Mouse (Mus musculus): ENCODE measurements at regions not wholly inside any gene's neighbourhood (a gene's known extent, or its start where the extent isn't known, plus 50 kb on each side); places are given as distances from the start of the nearest gene placed in this dataset.
A peak's percentile ranks its signal among the peaks of the same experiment; 100 is the strongest.

DNA sequence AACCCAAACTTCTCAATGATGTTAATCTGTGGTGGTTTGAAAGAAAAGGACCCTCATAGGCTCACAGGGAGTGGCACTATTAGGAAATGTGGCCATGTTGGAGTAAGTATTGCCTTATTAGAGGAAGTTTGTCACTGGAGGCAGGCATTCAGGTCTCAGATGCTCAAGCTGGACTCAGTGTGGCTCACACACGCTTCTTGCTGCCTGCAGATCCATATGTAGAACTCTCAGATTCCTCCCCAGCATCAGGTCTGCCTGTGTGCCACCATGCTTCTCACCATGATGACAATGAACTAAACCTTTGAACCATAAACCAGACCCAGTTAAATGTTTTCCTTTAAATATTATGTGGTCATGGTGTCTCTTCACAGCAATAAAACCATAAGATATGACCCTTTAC lies 104.7 kb upstream of the Tbl1xr1 start:
- ATAC-seq (ENCODE audit: insufficient read depth, low FRiP score, low read depth) = no peak
- Histone ChIP-seq H3K36me3 (no peaks in the 10 kb centered on the region), H3K4me2 (no peak overlapping the region), H3K27me3 (replicated peaks) (no peaks in the 10 kb centered on the region), H3K27ac (no peak overlapping the region), H3K4me3 (replicated peaks) (no peak overlapping the region), H3K4me1 (no peaks in the 10 kb centered on the region), H3K9me3 (no peaks in the 10 kb centered on the region), H3K9ac (no peak overlapping the region)
- 94% methylated on average over 1 of the region's 1 CpGs for WGBS

DNA sequence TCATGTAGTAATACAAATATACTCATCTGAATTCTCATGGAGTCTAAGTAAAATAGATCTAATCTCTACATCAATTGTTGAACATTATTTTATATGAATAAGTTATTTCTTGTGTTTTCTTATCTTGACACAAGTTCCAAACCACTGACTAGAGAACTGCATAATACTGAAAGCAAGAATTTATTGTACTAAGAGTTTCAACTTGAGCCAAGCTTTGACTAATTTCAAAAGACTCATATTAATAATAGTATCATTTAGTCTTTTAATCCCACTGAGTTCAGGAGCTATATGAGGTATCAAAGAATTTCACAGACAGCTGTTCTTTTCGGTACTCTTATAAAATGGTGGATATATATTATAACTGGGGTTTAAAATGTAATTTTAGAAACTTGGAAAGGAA lies 103.3 kb upstream of the Tbl1xr1 start:
- 81% methylated on average over 1 of the region's 1 CpGs for WGBS
- no peak overlapping the region for H3K4me2 ChIP-seq
- ATAC-seq (ENCODE audit: insufficient read depth, low FRiP score, low read depth) = no peak

DNA sequence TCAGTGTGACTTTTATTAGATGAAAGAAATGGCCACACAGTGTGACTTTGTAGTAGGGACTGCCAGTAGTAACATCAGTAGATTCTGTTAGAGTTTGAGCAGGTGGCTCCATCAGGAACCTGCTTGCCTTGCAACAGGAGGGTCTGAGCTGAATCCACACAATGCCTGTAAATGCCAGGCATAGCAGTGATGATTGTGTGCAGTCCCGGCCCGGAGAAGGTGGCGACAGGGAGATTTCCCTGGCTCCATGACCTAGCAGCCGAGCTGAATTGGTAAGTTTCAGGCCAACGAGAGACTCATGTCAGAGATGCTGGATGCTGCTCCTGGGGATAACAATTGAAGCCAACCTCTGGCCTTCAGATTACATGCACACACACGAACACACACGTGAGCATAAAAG lies 102.8 kb upstream of the Tbl1xr1 start:
- Histone ChIP-seq H3K4me1 (no peaks in the 10 kb centered on the region), H3K4me2 (no peak overlapping the region), H3K9me3 (no peaks in the 10 kb centered on the region), H3K27ac (no peak overlapping the region), H3K4me3 (replicated peaks) (no peak overlapping the region), H3K9ac (no peak overlapping the region), H3K36me3 (no peaks in the 10 kb centered on the region), H3K27me3 (replicated peaks) (no peaks in the 10 kb centered on the region)
- no peak for ATAC-seq (ENCODE audit: insufficient read depth, low FRiP score, low read depth)
- 77% methylated on average over 7 of the region's 7 CpGs for WGBS

More for the DNA sequence above, 103.3 kb upstream of the Tbl1xr1 start:
- Histone ChIP-seq H3K9ac (no peak overlapping the region), H3K4me1 (no peaks in the 10 kb centered on the region), H3K27ac (no peak overlapping the region), H3K9me3 (no peaks in the 10 kb centered on the region), H3K36me3 (no peaks in the 10 kb centered on the region), H3K4me3 (replicated peaks) (no peak overlapping the region), H3K27me3 (replicated peaks) (no peaks in the 10 kb centered on the region)

DNA sequence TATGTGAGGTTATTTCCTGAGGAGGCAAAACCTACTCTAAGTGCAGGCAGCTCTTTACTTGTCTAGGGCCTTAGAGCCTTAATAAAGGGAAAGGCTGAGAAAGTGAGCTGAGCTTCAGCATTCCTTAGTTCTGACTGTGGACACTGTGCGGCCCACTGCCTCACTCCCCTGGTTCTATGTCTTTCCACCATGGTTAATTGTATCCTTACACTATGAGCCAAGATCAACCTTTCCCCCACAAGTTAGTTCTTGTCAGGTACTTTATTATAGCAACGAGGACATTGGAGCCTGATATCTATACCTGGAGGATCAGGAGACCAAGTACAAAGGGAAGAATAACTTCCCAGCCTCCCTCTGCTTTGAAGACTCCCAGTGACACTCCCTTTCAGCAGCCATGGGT lies 101.7 kb upstream of the Tbl1xr1 start:
- no peaks in the 10 kb centered on the region for H3K27me3 ChIP-seq (replicated peaks)
- no peak for ATAC-seq (ENCODE audit: insufficient read depth, low FRiP score, low read depth)
- H3K9me3 ChIP-seq = no peaks in the 10 kb centered on the region
- no peaks in the 10 kb centered on the region for H3K36me3 ChIP-seq
- no peak overlapping the region for H3K4me3 ChIP-seq (replicated peaks)
- no peak overlapping the region for H3K9ac ChIP-seq
- H3K27ac ChIP-seq = no peak overlapping the region
- WGBS = 84% methylated on average over 2 of the region's 2 CpGs
- H3K4me2 ChIP-seq = no peak overlapping the region
- H3K4me1 ChIP-seq = no peaks in the 10 kb centered on the region

DNA sequence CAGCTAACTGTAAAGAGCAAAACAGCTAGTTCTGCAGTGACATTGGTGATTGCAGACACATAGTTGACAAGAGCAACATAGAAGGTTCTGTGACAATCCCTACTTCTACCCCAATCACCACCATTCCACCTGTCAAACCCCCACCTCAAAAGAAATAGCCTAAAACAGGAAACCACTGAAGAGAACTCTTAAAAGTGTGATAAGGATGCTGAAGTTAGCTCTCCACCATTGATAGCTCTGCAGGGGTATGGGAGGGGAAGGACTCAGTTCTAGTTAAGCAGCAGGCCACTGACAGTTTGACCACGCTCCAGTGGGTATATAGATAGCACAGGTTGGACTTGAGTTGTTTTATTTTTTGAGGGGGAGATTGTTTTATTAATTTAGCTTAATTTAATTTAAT lies 98.7 kb upstream of the Tbl1xr1 start:
- no peaks in the 10 kb centered on the region for H3K9me3 ChIP-seq
- ATAC-seq (ENCODE audit: insufficient read depth, low FRiP score, low read depth) = no peak
- no peak overlapping the region for H3K27ac ChIP-seq
- H3K27me3 ChIP-seq (replicated peaks) = no peaks in the 10 kb centered on the region
- no peaks in the 10 kb centered on the region for H3K36me3 ChIP-seq
- H3K4me1 ChIP-seq = no peaks in the 10 kb centered on the region
- H3K9ac ChIP-seq = no peak overlapping the region
- H3K4me3 ChIP-seq (replicated peaks) = no peak overlapping the region
- 73% methylated on average over 1 of the region's 1 CpGs for WGBS
- no peak overlapping the region for H3K4me2 ChIP-seq

DNA sequence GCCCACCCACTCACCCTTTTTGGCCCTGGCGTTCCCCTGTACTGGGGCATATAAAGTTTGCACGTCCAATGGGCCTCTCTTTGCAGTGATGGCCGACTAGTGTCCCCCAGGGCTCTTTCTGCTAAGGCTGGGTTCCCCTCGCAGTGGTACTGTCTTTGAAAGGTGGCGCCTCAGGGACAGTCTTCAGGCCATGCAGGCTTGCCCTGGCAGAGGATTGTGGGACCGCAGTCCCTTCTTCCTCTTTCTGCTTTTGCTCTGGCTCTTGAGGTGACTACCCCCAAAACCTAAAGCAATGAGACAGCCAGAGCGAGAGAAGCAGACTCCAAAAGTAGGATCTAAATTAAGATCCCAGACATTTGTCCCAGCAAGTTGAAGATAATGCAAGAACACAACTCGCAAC lies 93.5 kb upstream of the Tbl1xr1 start:
- no peak overlapping the region for H3K27ac ChIP-seq
- H3K9ac ChIP-seq = no peak overlapping the region
- 86% methylated on average over 8 of the region's 8 CpGs for WGBS

DNA sequence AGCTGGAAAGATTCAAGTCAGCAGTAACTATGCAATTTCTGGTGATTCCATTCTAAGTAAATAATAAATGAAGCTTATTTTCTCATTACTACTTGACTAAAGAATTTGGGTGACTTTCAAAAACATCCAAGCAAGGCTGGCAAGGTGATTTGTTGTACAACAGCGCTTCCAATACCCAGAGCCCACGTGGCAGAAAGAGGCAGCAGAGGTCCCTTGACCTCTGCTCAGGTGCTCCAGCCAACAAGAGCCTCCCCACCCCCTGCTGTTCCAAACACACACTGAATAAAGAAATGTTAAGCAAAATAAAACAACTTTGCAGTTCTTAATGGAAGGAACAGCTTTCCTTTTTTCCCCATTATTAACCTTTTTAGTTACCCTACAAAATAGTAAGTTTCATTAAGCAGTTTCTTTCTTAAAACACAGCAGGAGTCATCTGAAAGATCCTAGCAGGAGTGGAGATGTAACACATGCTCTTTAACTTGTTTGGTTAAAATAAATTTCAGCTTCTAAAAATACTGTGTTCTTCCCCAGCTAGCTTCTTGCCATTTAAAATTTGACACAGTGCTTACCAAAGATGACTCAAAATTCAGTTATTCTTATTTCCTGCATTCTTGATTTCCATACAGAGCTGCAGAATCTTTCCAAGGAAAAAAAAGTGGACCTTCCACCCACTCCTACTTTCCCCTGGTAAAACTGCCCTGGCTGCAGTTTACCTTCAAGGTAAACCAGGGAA lies 92.3 kb upstream of the Tbl1xr1 start:
- Histone ChIP-seq H3K27me3 (replicated peaks) (no peaks in the 10 kb centered on the region), H3K9me3 (no peaks in the 10 kb centered on the region), H3K9ac (no peak overlapping the region), H3K4me1 (no peaks in the 10 kb centered on the region), H3K27ac (no peak overlapping the region), H3K36me3 (no peaks in the 10 kb centered on the region), H3K4me3 (replicated peaks) (no peak overlapping the region), H3K4me2 (no peak overlapping the region)
- WGBS = 46% methylated on average over 2 of the region's 2 CpGs
- no peak for ATAC-seq (ENCODE audit: insufficient read depth, low FRiP score, low read depth)

More for the DNA sequence above, 93.5 kb upstream of the Tbl1xr1 start:
- Histone ChIP-seq H3K9me3 (no peaks in the 10 kb centered on the region), H3K4me1 (no peaks in the 10 kb centered on the region), H3K4me3 (replicated peaks) (no peak overlapping the region), H3K4me2 (no peak overlapping the region), H3K27me3 (replicated peaks) (no peaks in the 10 kb centered on the region), H3K36me3 (no peaks in the 10 kb centered on the region)
- ATAC-seq (ENCODE audit: insufficient read depth, low FRiP score, low read depth) = 0 out of 2 replicates have a peak, but pooled peaks have one; percentile 27

DNA sequence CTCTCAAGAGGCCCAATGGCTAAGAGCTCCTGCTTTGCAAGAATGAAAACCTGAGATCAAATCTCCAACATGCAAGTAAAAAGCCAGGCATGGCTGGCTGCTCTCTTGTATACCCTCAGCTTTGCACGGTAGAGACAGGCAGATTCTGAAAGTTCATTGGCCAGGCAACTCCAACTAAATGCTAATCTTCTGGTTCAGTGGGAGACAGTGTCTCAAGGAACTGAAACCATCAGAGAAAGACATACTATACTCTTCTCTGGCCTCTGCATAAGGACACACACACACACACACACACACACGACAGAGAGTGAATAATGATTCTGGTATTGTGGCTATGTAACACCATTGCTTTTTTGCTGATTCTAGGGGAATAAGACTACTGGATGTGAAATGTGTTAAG lies 91.6 kb upstream of the Tbl1xr1 start:
- no peaks in the 10 kb centered on the region for H3K27me3 ChIP-seq (replicated peaks)
- WGBS = 68% methylated on average over 2 of the region's 2 CpGs
- no peak overlapping the region for H3K9ac ChIP-seq
- H3K4me1 ChIP-seq = no peaks in the 10 kb centered on the region
- H3K27ac ChIP-seq = no peak overlapping the region
- H3K36me3 ChIP-seq = no peaks in the 10 kb centered on the region
- H3K4me2 ChIP-seq = no peak overlapping the region
- ATAC-seq (ENCODE audit: insufficient read depth, low FRiP score, low read depth) = no peak
- no peaks in the 10 kb centered on the region for H3K9me3 ChIP-seq
- H3K4me3 ChIP-seq (replicated peaks) = no peak overlapping the region

DNA sequence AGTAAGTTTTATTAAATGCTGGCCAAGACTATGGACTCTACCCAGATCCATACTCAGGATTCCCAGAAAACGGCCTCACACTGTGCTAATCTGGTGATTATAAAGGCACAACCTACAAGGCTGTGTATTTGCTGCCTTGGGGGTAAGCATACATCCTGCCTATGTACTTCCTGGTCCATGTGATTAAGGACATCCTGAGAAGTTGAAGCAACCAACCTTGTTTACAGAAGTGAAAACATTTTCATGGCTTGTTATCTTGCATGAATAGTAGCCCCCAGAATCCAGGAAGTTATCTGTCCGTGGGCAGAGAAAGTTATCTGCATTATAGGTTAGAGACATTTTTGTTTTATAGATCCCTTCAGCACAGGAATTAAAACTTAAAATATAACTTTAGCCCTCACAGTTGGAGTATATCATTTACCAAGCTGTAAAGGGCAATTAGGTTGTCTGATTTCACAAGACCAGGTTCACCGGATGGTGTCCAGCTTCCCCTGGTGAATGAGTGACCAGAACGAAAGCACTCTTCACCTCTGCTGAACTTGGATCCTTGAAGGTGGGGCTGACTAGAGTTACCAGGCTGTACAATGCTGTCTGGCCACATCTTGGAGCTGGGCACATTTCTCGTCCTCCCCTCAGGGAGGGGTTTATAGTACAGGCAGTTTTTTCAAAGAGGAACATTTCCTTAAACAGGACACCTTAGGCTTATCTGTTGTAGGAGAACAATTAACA lies 90.1 kb upstream of the Tbl1xr1 start:
- Histone ChIP-seq H3K4me2 (no peak overlapping the region), H3K4me1 (no peaks in the 10 kb centered on the region), H3K9ac (no peak overlapping the region), H3K27me3 (replicated peaks) (no peaks in the 10 kb centered on the region), H3K9me3 (no peaks in the 10 kb centered on the region), H3K36me3 (no peaks in the 10 kb centered on the region), H3K4me3 (replicated peaks) (no peak overlapping the region), H3K27ac (no peak overlapping the region)
- ATAC-seq (ENCODE audit: insufficient read depth, low FRiP score, low read depth) = peak; percentile 47; the same call in 1 of the 2 replicates
- 71% methylated on average over 5 of the region's 5 CpGs for WGBS

DNA sequence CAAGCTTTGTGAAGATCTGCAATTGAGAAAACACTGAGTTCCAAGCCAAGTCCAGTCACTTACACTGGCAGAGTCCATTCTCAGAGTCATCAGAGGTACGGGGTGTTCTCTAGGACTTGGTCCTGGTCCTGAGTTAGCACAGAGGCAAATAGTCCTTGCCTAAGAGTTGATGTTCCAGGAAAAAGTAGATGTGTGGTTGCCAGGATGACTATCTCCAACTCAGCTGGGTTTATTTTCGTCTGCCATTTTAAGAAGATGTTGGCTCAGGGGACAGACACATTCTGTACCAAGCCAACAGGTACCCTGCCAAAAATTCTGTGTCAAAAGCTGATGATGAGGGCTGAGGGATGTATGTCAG lies 89.6 kb upstream of the Tbl1xr1 start:
- Histone ChIP-seq H3K4me1 (no peaks in the 10 kb centered on the region), H3K27ac (no peak overlapping the region), H3K9ac (no peak overlapping the region), H3K4me3 (replicated peaks) (no peak overlapping the region), H3K36me3 (no peaks in the 10 kb centered on the region), H3K4me2 (no peak overlapping the region), H3K27me3 (replicated peaks) (no peaks in the 10 kb centered on the region), H3K9me3 (no peaks in the 10 kb centered on the region)
- WGBS = 86% methylated on average over 2 of the region's 2 CpGs
- ATAC-seq (ENCODE audit: insufficient read depth, low FRiP score, low read depth) = no peak

DNA sequence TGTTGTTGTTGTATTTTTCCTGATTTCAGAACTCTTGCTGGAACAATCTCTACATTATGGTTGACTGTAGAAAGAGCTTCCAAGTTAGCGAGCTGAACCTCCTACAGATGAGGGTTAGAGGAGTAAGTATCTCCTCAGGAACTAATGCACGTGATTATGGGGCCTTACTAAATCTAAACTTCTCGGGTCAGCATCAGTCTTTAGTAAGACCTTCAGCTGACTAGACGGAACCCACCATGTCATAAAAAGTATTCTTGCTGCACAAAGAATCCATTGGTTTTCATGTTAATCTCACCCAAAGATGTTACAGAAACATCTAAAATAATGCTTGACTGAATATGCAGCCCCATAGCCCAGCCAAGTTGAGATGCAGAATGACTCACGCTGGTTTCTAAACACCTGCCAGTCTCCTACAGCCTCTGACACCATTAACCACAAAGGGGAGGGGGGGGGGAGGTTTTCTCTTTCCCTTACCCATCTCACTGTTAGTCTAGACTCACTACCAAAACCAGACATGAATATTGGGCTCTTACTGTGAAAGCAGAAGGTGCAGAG lies 88.9 kb upstream of the Tbl1xr1 start:
- no peak overlapping the region for H3K27ac ChIP-seq
- no peaks in the 10 kb centered on the region for H3K9me3 ChIP-seq
- WGBS = 80% methylated on average over 5 of the region's 5 CpGs
- H3K4me1 ChIP-seq = no peaks in the 10 kb centered on the region
- no peak overlapping the region for H3K4me3 ChIP-seq (replicated peaks)
- H3K36me3 ChIP-seq = no peaks in the 10 kb centered on the region
- no peaks in the 10 kb centered on the region for H3K27me3 ChIP-seq (replicated peaks)
- no peak overlapping the region for H3K9ac ChIP-seq
- no peak for ATAC-seq (ENCODE audit: insufficient read depth, low FRiP score, low read depth)
- H3K4me2 ChIP-seq = no peak overlapping the region

DNA sequence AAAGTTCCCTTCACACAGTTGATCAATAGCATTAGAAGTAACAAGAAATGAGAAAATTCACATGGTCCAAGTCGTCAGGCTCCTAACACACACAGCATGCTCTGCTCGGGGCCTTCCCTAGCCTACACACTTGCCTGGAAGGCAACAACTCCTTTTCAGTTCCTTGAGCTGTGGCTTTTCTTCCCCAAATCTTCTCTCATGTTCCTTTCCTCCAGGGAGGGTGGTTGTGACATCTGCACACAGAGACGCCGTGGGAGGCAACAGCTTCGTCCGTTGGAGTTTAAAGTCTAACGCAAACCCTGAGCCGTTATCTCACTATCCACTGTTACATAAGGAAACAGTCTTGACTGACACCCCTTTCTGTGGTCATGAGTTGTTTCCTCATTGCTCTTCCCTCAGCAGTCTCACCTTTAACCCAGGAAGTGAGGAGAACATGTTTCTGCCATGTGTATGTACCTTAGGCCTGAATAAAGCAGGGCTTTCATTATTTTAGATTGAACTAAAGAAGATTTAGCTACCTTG lies 88.4 kb upstream of the Tbl1xr1 start:
- H3K27me3 ChIP-seq (replicated peaks) = no peaks in the 10 kb centered on the region
- peak; percentile 60; the same call in 1 of the 2 replicates for ATAC-seq (ENCODE audit: insufficient read depth, low FRiP score, low read depth)
- H3K4me1 ChIP-seq = no peaks in the 10 kb centered on the region
- H3K4me3 ChIP-seq (replicated peaks) = no peak overlapping the region
- no peak overlapping the region for H3K9ac ChIP-seq
- H3K36me3 ChIP-seq = no peaks in the 10 kb centered on the region
- no peak overlapping the region for H3K27ac ChIP-seq
- H3K4me2 ChIP-seq = no peak overlapping the region
- H3K9me3 ChIP-seq = no peaks in the 10 kb centered on the region
- WGBS = 69% methylated on average over 8 of the region's 8 CpGs
